Mouse (Mus musculus) G1E (cell line): ENCODE results near the gene Aldh3a1.

ENCODE experiments used
- CTCF ChIP-seq: IDR thresholded peaks from 2 replicates; pipeline ENCODE4 v1.5.1; 2012; ENCODE audit warnings: low read depth, low read length, inconsistent platforms, mixed read lengths
- GATA1 ChIP-seq: IDR thresholded peaks from 2 replicates; pipeline ENCODE4 v1.6.1; 2012; ENCODE audit warnings: borderline replicate concordance, low read length, inconsistent platforms, mixed read lengths
- POLR2AphosphoS5 ChIP-seq: IDR thresholded peaks from 2 replicates; pipeline ENCODE4 v1.6.1; 2012; ENCODE audit warnings: low read depth, low read length, inconsistent platforms; ENCODE audit not compliant: insufficient replicate concordance
- TAL1 ChIP-seq: conservative IDR thresholded peaks from 2 replicates; pipeline ENCODE4 v1.6.1; 2012; ENCODE audit warnings: low read depth, low read length, inconsistent platforms, mixed read lengths

DNA sequence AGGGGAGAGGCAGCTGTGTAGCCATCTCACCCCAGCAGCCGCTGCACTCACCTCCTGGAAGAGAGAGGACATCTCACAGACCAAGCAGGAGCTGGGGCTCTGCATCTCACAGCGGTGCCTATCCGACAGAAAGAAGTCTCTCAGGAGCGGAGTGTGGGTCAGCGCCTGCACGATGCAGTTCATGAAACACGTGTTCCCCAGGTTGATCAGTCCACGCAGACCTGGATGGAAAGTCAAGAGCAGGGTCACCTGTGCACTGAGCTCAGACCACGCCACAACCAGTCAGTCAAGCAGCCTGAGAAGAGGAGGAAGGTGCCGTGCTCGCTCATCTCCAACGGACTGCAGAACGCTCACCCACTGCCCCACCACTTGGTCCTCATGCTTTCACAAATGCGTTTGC lies 44.6 kb upstream of the Aldh3a1 start:
- TF ChIP-seq CTCF, result no peak
- TF ChIP-seq GATA1, result no peak
- TF ChIP-seq TAL1, result no peak
- no peak for TF ChIP-seq POLR2AphosphoS5
